8 mouse cellular contexts compared by ENCODE assay signal in genomic region chr1:155741988-155742387, GRCm38 (mm10). TPM values are rescaled to one million over a fixed set of nuclear protein-coding genes. Genes with fewer than 3 reads are reported as not detected.
DNase-seq lines count a peak whose midpoint lies in the region; ATAC-seq lines count a peak whose summit lies in the region.

No protein-coding gene starts in this region.

- peak; percentile 46 for ATAC-seq in lung, embryonic 16.5 days (ENCODE audit: low read depth)
- peak; percentile 58; the same call in 1 of the 2 replicates for ATAC-seq in embryonic facial prominence, embryonic 11.5 days (replicated peaks; ENCODE audit: insufficient number of reproducible peaks, low FRiP score, low TSS enrichment, low read depth)
- ATAC-seq in hindbrain, embryonic 16.5 days: peak; percentile 61
- ATAC-seq in midbrain, embryonic 12.5 days (ENCODE audit: low FRiP score, low read depth): peak; percentile 71

- peaks cover 24% of the 10 kb centered on the region for H3K4me1 ChIP-seq in lung, embryonic 16.5 days (replicated peaks; ENCODE audit: control insufficient read depth, insufficient read depth, low read length)
- H3K4me1 ChIP-seq in embryonic facial prominence, embryonic 11.5 days (ENCODE audit: control insufficient read depth, insufficient read depth, low read length): peaks cover 16% of the 10 kb centered on the region
- H3K4me1 ChIP-seq in hindbrain, embryonic 16.5 days (ENCODE audit: control insufficient read depth, insufficient read depth, low read depth, low read length): peaks cover 28% of the 10 kb centered on the region
- H3K4me1 ChIP-seq in midbrain, embryonic 12.5 days: peaks cover 36% of the 10 kb centered on the region

- peak overlapping the region; percentile 40; the same call in 1 of the 2 replicates for H3K9ac ChIP-seq in lung, embryonic 16.5 days (ENCODE audit: low read length)
- H3K9ac ChIP-seq in embryonic facial prominence, embryonic 11.5 days (replicated peaks; ENCODE audit: low read length): 0 out of 2 replicates have a peak overlapping the region, but pooled peaks have one; percentile 18
- no peak overlapping the region; the same call in 1 of the 2 replicates for H3K9ac ChIP-seq in hindbrain, embryonic 16.5 days (ENCODE audit: low read depth, low read length)
- H3K9ac ChIP-seq in midbrain, embryonic 12.5 days (replicated peaks): 0 out of 2 replicates have a peak overlapping the region, but pooled peaks have one; percentile 44

- under 1% methylated on average over 26 of the region's 26 CpGs for WGBS in lung, embryonic 16.5 days
- WGBS in embryonic facial prominence, embryonic 11.5 days: 0% methylated on average over 22 of the region's 26 CpGs
- WGBS in hindbrain, embryonic 16.5 days: under 1% methylated on average over 26 of the region's 26 CpGs
- WGBS in midbrain, embryonic 12.5 days: 1% methylated on average over 26 of the region's 26 CpGs

- H3K9me3 ChIP-seq in lung, embryonic 16.5 days (ENCODE audit: control insufficient read depth, low read length): no peaks in the 10 kb centered on the region
- no peaks in the 10 kb centered on the region for H3K9me3 ChIP-seq in embryonic facial prominence, embryonic 11.5 days (replicated peaks; ENCODE audit: control insufficient read depth, low read length)
- no peaks in the 10 kb centered on the region for H3K9me3 ChIP-seq in hindbrain, embryonic 16.5 days (ENCODE audit: control insufficient read depth, low read length)
- H3K9me3 ChIP-seq in midbrain, embryonic 12.5 days: no peaks in the 10 kb centered on the region

- H3K4me2 ChIP-seq in lung, embryonic 16.5 days (ENCODE audit: low read depth, low read length): peak overlapping the region; percentile 98
- peak overlapping the region; percentile 86 for H3K4me2 ChIP-seq in embryonic facial prominence, embryonic 11.5 days (ENCODE audit: low read depth, low read length)
- peak overlapping the region; percentile 83 for H3K4me2 ChIP-seq in hindbrain, embryonic 16.5 days (ENCODE audit: low read length)
- peak overlapping the region; percentile 88 for H3K4me2 ChIP-seq in midbrain, embryonic 12.5 days (replicated peaks)

- H3K27ac ChIP-seq in lung, embryonic 16.5 days (ENCODE audit: low read length): no peak overlapping the region
- H3K27ac ChIP-seq in embryonic facial prominence, embryonic 11.5 days (replicated peaks; ENCODE audit: low read depth, low read length): no peak overlapping the region
- no peak overlapping the region for H3K27ac ChIP-seq in hindbrain, embryonic 16.5 days (ENCODE audit: low read depth, low read length)
- H3K27ac ChIP-seq in midbrain, embryonic 12.5 days (replicated peaks): no peak overlapping the region

- peak overlapping the region; percentile 57 for H3K4me3 ChIP-seq in lung, embryonic 16.5 days (ENCODE audit: low read length)
- peak overlapping the region; percentile 42 for H3K4me3 ChIP-seq in embryonic facial prominence, embryonic 11.5 days (ENCODE audit: low read depth, low read length)
- peak overlapping the region; percentile 45 for H3K4me3 ChIP-seq in hindbrain, embryonic 16.5 days (ENCODE audit: low read length)
- peak overlapping the region; percentile 51 for H3K4me3 ChIP-seq in midbrain, embryonic 12.5 days

- peaks cover 87% of the 10 kb centered on the region for H3K27me3 ChIP-seq in lung, embryonic 16.5 days (ENCODE audit: control insufficient read depth, insufficient read depth, low read depth, low read length)
- peaks cover 81% of the 10 kb centered on the region for H3K27me3 ChIP-seq in embryonic facial prominence, embryonic 11.5 days (ENCODE audit: control insufficient read depth, insufficient read depth, low read length)
- peaks cover 55% of the 10 kb centered on the region for H3K27me3 ChIP-seq in hindbrain, embryonic 16.5 days (replicated peaks; ENCODE audit: control insufficient read depth, insufficient read depth, low read length)
- peaks cover 88% of the 10 kb centered on the region for H3K27me3 ChIP-seq in midbrain, embryonic 12.5 days

- H3K36me3 ChIP-seq in lung, embryonic 16.5 days (ENCODE audit: control insufficient read depth, insufficient read depth, low read length): no peaks in the 10 kb centered on the region
- no peaks in the 10 kb centered on the region for H3K36me3 ChIP-seq in embryonic facial prominence, embryonic 11.5 days (replicated peaks; ENCODE audit: control insufficient read depth, insufficient read depth, low read depth, low read length)
- H3K36me3 ChIP-seq in hindbrain, embryonic 16.5 days (ENCODE audit: control insufficient read depth, insufficient read depth, low read length): no peaks in the 10 kb centered on the region
- H3K36me3 ChIP-seq in midbrain, embryonic 12.5 days: no peaks in the 10 kb centered on the region

- DNase-seq in lung, postnatal 25 days (ENCODE audit: low spot score): no peak
- DNase-seq in embryonic facial prominence, embryonic 11.5 days (ENCODE audit: low spot score): peak; percentile 63
- peak; percentile 42 for DNase-seq in thymus, postnatal 4 days
- DNase-seq in left cerebral cortex, postnatal 14 days (ENCODE audit: low spot score in 2 of 2): no peak
- no peak for DNase-seq in left cerebral cortex, adult 11 months (ENCODE audit: low spot score)

- intact Hi-C loops in left cerebral cortex, postnatal 14 days (cut with DNase I): no loop called here

RNA-seq across cellular contexts. Expression of gene Lhx4, which starts 9.5 kb away (rescaled TPM):
- polyA plus RNA-seq in lung, embryonic 16.5 days (2015; fragmentation: Nextera tagmentation; extraction: Ambion mirVana): 0.04 TPM in 1 of 2 replicates, not detected in the other
- 0.54 and 0.79 TPM in 2 replicates for polyA plus RNA-seq in embryonic facial prominence, embryonic 11.5 days (2014; fragmentation: Nextera tagmentation; extraction: Ambion mirVana)
- polyA plus RNA-seq in hindbrain, embryonic 16.5 days (2015; fragmentation: Nextera tagmentation; extraction: Ambion mirVana): 1.7 and 2.3 TPM in 2 replicates
- 1.6 and 3.5 TPM in 2 replicates for polyA plus RNA-seq in midbrain, embryonic 12.5 days (2016; fragmentation: Nextera tagmentation; extraction: Ambion mirVana)
- total RNA-seq in left cerebral cortex, postnatal 14 days (2021): not detected

Comparison
In these comparisons a context has a peak if more than half of its experiments do, and no peak if none do; other contexts are left out.
1. DNase-seq: peak in embryonic facial prominence, embryonic 11.5 days (single experiment) and thymus, postnatal 4 days (single experiment); none in lung, postnatal 25 days (single experiment), left cerebral cortex, postnatal 14 days (0 of 2) and left cerebral cortex, adult 11 months (single experiment).
2. Peak in every context shown above with its lines, with median percentiles within 50 percentile points of each other: ATAC-seq, H3K4me2 ChIP-seq and H3K4me3 ChIP-seq.